Mouse (Mus musculus) regulatory T cell (primary cell): ENCODE measurements around the gene Bub1.

Experiments used
- in situ Hi-C: fragments of 300-600 bp; cut with MboI, MseI; formaldehyde crosslinking; loops from one replicate; pipeline ENCODE4 v1.15.1; 2025; ENCODE audit warnings: high pct_unique_total_duplicates

Gene Bub1

DNA sequence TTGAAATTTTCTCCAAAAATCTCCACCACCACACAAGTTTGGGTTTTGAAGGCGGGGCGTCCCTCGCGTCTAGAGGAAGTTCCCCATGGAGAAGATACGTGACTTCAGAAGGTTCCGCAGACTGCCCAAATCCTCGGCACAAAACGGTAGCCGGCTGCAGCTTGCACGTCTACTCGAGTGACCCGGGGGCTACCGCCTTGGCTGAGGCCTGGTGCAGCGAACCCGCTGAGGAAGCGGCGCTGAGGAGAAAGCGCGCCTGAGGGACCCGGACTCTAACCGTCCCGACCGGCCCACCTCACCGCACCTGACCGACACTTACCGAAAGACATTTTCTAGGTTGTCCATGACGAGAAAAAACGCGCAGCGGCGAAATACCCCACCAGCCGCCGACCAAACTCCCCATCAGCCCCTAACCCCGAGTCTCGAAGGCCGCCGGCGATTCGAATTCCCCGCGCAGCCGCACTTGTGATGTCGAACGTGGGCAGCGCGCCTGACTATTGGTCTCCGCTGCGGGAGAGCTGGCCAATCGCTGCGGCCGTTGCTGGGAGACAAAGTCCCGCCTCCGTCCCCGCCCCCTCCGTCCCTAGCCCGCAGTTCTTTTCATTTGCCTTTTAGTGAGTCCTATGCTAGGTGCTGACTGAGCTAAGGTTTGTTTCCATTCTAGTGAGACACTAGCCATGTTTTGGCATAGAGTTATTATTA is at the start of gene Bub1:
Bub1 (minus strand) TSS at position 465 of the 702 bp plus-strand sequence.
- in situ Hi-C loops: no loop called here

DNA sequence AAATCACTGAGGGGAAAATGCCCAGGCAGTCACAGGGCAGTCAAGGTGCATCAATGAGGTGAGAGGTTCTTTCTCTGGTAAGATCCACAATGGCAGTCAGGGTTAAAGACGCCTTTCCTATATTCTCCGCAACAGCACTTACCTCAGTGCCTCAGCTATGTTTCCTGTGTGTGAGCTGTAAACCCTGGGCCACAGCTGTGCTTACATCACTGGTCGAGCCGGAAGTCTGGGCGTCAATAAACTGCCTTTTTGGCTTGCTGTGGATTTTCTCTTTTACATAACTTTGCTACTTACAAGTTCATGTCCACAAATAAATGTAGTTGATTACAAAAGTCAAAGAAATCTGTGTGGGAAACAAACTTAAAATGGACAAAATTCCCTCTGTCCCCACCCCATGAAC is 49.4 kb upstream of the Bub1 start:
- in situ Hi-C loops: loop anchor here (10.0 to 25.0 kb wide), 2 partner anchors 231 to 694 kb away; no protein-coding TSS in a partner anchor

DNA sequence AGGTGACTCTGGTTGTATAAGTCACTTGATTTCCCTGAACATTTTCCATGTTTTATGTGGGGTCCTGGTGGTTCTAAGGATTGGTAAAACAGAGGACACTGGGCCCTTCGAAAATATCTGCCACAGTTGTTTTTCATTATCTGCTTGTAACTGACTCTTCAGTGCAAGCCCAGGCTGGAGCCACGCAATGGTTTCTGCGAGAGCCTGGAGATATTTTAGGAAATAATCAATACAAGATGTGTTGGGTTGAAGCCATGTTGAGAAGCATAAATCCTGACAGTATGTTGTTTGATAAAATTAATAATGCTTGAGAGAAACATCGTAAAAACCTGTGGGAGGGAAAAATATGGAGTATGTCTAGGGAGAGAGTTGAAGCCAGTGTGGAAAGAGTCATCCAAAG is 32.7 kb upstream of the Bub1 start:
- in situ Hi-C loops: no loop called here

DNA sequence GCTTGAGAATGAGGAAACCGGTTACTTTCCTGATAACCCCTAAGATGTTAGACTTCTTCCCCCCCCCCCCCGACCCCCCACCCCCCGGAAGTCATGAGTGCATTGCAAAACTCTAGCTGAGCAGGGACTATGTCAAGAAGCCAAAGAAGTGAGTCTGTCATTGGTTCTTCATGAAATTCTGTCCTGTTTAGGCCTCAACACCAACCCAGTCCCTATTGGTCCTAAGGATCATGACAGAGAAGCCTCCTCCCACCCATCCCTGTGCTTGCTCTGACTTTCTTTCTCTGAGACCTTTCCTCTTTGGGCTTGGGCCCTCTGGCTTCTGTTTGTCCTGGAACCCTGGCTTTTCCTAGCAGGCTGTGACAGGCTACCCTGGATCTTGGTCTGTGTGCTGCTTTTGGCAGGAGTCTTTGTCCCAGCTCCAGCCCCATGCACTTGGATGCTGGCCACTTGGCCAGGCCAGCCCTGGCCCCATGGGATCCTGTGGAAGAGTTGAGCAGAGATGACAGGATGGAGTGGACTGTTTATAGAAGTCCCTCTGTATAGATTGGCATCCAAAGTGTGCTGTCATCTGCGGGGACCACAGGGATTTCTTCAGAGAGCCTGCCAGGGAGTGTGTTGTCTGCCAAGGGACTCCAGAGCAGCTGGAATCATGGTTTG is 22.8 kb upstream of the Bub1 start:
- in situ Hi-C loops: no loop called here

GRCm38 (mm10) chr2:127850371-127850770 is 18.7 kb upstream of the Bub1 start:
- in situ Hi-C loops: no loop called here

GRCm38 (mm10) chr2:127846571-127846970 is 14.9 kb upstream of the Bub1 start:
- in situ Hi-C loops: no loop called here

GRCm38 (mm10) chr2:127846008-127846407 is 14.3 kb upstream of the Bub1 start:
- in situ Hi-C loops: no loop called here

GRCm38 (mm10) chr2:127845346-127845982 is 13.8 kb upstream of the Bub1 start:
- in situ Hi-C loops: no loop called here

GRCm38 (mm10) chr2:127842421-127842820 is 10.8 kb upstream of the Bub1 start:
- in situ Hi-C loops: no loop called here

- in situ Hi-C loops: no loop called here
These were observed 9.7 kb upstream of the Bub1 start for GRCm38 (mm10) chr2:127841402-127841801.

DNA sequence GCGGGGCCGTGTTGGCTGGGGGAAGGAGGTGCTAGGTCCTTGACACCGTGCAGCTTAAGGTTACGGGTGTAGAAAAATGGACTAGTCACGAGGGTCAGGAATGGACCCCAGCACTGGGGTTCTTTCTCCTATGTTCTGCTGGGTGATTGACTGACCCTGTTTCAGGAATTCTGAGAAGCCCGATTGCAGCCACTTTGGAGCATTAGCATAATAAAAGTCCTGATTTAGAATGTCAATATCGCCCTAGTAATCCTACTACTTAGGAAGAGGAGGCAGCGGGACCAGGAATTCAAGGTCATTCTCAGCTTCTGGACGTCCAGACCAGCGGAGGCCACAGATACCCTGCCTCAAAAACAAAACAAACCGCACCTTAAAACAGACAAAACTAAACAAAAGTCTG is 7.8 kb upstream of the Bub1 start:
- in situ Hi-C loops: no loop called here

DNA sequence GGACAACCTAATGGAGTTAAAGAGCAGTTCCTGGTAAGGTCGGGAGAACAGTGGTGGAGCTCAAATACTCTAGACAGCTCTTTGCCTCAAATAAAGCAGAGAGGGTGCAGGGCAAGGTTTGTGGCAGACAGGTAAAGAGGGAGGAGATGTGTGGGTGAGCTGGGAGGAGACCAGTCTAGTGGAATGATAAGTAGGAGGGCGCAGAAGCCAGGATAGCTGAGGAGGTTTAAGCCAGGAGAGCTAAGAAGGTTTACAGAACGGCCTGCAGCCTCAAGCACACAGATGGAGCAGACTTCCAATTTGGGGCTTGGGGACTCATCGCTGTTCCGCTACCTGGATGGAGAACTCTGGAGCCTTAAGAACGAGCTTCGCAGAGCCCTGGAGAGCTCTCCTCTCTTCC is 6.9 kb upstream of the Bub1 start, which contains the start of gene Acoxl:
Acoxl (plus strand) TSS at position 301 of the 400 bp plus-strand sequence.
- in situ Hi-C loops: no loop called here

- in situ Hi-C loops: no loop called here
These were observed 1.1 kb upstream of the Bub1 start for GRCm38 (mm10) chr2:127832833-127833190.

GRCm38 (mm10) chr2:127832103-127832832 is 603 bp upstream of the Bub1 start:
- in situ Hi-C loops: no loop called here

DNA sequence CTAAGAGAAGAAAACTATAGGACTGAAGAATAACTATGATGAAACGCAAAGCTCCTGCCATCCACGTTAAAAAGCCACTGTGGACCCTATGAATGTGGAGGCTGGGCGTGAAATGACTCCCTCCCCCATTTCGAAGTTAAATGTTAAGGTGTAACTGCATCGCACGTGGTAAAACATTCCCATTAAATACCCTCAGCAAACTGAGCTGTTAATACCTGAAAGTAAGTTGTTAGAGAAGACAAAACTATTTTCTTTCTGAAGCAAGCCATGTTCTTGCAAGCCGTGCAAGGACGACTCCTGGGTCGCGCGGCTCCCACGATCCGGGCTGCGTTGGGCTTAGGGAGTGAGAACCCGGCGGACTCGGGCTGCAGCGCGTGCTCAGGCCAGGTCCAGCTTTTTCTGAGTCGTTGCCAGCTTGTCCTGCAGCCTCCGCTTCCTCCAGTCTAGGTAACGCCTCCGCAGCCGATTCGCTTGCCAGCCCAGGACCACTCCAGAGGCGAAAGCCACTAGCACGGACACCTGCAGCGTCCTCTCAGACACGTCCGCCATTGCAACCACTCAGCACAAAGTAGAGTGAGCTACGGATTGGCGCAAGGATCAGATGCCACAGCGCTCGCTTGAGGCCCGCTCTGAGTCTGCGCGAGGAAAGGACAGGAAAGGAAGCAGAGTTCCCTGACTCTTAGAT is 39.6 kb downstream of the Bub1 start, which contains the start of gene Mtln:
Mtln (minus strand) TSS at position 570 of the 685 bp plus-strand sequence.
- in situ Hi-C loops: no loop called here

DNA sequence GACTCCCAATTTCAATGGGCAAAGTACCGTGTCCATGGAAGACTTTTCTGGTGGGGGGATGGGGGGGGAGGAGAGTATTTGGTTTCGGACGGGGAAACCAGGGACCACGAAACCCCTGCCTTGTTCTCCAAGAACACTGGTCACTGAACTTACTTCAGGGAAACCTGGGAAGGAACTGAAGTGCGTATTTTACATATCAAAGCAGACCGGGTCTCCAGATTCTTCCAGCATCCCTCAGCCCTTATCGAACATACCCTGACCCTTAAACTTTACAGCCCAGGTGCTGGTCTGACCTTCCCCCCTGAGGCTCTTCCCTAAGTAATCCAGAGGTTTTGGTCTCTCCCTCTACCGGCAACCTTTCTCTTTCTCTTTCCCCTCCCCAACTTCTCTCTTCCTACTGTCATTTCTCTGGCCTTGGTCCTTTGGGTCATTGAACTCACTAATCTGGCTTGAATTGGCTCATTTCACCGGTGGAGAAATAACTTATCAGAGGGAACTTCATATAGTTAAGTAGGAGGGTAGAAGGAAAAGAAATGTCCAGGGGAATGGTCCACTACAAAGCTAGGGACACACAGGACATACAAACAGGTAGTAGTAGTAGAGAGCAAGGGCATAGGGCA is 41.9 kb downstream of the Bub1 start:
- in situ Hi-C loops: no loop called here

DNA sequence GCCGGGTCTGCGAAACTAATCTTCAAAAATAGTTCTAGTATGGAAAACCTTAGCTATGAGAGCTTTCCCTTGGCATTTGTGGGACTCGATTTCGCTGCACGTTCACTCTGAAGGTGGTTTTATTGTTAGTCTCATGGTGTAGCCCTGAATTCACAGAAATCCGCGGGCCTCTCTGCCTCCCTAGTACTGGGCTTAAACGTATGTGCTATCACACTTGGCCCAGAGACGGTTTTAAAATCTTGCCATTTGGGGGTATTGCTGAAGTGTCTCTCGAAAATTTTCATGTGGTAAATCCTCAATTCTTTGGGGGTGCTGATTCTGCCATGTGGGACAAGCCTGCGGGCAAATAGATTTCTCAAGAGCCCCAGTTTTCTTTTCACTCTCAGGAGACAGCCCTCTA is 42.5 kb downstream of the Bub1 start:
- in situ Hi-C loops: no loop called here

- in situ Hi-C loops: no loop called here
These were observed 43.1 kb downstream of the Bub1 start, which contains the start of gene Nphp1 for GRCm38 (mm10) chr2:127788440-127789116. Gene Nphp1, minus strand, starts transcription at chr2:127788897.

DNA sequence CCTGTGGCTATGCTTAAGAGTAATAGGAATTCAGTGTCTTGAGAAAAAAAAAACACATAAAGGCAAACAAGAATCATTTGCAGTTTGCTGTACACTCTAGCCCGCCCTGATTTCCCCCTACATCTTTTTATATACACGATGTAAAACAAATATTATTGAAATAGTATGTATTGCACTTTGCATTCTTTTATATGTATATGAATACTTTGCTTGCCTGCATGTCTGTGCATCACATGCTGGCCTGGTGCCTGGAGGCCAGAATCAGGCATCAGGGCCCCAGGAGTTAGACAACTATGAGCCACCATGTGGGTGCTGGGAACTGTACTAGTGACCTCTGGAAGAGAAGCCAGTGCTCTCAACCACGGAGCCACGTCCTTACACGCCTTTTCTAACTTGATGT is 44.4 kb downstream of the Bub1 start:
- in situ Hi-C loops: no loop called here

DNA sequence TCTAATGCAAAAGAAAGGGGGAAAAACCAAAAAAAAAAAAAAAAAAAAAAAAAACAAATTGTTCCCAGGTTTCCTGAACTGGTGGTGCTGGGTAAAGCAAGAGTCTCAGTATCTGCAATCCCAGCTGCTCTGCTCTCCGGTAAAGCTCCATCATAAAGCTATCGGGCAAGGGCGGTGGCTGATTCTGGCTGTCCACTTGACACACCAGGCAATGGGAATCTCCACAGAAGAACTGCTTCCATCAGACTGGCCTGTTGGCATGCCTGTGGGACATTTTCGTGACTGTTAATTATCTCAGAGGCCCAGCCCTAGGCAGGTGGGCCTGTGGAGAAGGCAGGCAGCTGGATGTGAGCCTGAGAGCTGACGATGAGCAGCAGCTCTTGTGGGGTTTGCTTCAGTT is 53.2 kb downstream of the Bub1 start:
- in situ Hi-C loops: no loop called here
